Mouse (Mus musculus) gonadal fat pad, adult 2 months (tissue): Measurements from ENCODE around the gene Il6ra. TPM values are rescaled to one million over a fixed set of nuclear protein-coding genes. Genes with fewer than 3 reads are reported as not detected.

Experiments used
- DNase-seq: peaks from one replicate; pipeline ENCODE4 v3.0.0-alpha.2; 2012; ENCODE audit warnings: low read depth
- polyA plus RNA-seq: library from polyadenylated mRNA; depleted of rRNA; stranded (reverse); fragments of >200 nt; gene quantifications from 2 replicates; pipeline ENCODE4 v1.2.3, GENCODE M21; 2012

The Il6ra gene
- polyA plus RNA-seq, 1 experiment = 10.7 TPM

DNA sequence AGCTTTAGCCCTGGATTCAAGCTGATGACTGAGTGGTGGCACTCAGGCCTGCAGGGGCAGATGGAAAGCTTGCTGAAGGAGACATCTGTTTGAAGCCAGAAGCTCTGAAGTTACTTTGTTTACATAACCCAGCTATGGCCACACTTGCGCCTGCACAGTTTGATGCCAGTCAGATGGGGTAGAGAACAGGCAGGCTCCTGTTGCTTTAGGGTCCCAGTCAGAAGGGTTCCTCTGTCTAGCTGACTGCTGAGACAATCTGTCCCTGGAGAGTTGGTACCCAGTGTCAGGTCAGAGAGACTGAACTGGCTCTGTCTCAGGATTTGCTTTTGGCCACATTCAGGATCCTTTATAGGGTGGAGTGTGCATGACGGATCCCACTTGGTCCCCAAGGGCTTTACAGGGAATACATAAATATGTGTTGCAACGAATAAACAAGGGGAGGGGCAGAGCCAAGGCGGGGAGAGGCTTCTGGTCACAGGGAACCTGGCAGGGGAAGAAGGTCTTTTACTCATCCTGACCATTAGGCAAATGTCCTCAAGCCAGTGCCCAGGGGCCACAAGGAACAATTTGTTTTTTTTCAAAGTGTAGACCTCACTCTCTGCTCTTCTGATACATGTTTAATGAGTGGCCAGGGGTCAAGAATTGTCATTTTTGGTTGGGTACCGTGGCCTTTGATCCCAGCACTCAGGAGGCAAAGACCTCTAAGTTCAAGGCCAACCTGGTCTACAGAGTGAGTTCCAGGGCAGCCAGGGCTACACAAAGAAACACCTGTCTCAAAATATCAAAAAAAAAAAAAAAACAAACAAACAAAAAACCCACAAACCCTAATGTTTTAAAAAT lies 3.1 kb downstream of the Il6ra start:
- DNase-seq = no peak

GRCm38 (mm10) chr3:89908836-89909235 lies 4.2 kb downstream of the Il6ra start:
- DNase-seq = no peak

DNA sequence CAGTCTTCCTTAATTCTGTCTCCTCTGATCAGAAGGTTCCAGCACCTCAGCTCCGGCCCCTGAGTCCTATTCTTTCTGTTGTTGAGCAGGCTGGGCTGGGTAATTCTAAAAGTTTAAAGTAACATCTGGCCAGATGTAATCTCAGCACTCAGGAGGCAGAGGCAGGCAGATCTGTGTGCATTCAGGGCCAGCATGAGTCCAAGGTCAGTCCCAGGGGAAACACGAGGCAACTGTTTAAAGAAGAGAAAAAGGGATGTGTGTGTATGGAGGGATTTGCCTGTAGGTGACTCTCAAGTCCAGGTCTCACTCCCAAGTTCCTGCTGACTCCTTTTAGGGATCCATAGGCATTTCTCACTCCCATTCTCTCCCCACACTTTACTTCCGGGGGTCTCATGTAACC lies 5.2 kb downstream of the Il6ra start:
- DNase-seq = no peak

DNA sequence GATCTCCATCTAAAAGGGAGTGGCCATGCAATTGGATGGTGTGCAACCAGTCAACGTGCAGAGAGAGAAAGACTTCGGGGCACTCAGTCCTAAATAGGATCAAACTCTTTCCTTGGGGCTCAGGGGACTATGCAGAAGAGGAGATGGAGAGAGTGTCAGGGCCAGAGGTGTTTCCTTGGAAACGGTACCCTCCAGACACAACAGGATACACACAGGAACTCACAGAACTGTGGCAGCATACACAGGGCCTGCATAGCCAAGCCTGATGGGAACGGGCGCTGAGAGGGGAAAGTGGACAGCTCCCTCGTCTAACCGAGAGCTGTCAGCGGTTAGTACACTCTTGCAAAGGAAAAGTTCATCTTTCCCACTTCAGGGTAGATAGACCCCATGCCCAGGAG lies 13.5 kb downstream of the Il6ra start:
- DNase-seq = no peak

DNA sequence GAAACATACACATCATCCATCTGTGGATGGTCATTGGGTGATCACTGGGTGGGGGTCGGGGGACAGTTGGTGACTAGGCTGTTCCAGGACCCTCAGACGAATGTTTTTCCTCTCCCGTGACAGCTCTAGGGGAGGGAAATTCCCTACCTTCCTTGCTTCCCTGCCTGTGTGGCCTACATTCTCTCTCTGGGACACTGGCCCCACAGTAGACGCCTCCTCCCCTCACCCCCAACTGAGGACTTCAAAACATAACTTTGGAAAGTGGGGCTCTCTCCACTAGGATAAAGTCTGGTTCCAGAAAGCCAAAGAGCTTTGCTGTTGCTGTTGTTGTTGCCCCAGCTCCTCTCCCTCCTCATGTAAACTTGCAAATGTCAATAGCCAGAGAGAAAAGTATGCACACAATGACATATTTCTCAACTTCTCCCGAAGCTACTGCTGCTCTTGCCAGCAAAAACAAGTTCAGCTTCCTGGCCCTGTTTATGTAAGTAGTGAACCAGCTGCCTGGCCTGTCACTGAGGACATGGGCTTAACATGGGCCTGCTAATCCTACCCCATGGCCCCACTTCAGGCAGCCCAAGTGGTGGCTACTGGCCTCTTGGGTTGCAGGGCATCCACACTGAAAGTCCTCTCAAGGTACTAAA lies 14.0 kb downstream of the Il6ra start:
- DNase-seq = peak; percentile 82

DNA sequence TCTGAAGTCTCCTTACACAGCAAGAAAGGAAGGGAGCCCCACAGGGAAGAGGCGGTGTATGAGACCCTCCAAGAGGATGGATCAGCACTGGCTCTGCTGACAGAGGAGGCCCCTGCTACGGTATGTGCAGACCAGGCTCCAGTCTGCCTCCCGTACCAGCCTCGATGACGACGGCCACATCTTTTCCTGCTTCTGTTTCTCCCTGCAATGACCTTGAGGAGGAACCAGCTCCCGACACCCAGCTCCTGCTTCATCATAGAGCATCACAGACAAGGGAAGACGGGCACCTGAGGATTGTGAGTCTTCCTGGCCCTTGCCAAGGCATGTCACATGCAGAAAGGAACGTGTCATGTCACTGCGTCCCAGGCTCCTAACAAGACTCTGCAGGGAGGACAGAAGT lies 15.0 kb downstream of the Il6ra start:
- DNase-seq = no peak

DNA sequence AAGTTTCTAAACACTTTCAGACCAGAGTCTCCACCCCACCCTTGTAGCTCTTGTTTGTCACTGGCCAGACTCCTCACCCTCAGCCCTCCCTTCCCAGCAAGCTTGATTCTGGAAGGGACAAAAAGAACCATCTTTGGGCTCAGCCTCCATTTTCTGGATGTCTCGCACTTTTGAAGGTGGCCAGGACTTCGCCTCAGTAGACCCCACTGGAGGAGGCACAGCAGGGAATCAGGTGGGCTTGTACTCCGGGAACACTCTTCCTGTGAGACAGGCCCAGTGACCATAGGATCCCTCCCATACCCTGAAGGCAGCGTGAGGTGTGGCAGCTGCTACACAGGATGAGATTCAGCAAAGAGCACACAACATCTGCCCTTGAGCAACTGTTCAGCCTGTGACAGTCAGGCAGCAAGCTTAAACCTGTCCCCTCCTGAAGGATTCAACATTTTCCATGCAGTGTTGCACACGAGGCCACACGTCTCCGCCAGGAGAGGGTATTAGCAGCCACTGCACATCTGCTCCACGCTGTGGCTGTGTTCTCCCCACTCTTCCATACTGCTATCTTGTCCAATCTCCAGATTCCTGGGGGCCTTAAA lies 15.7 kb downstream of the Il6ra start:
- no peak for DNase-seq

DNA sequence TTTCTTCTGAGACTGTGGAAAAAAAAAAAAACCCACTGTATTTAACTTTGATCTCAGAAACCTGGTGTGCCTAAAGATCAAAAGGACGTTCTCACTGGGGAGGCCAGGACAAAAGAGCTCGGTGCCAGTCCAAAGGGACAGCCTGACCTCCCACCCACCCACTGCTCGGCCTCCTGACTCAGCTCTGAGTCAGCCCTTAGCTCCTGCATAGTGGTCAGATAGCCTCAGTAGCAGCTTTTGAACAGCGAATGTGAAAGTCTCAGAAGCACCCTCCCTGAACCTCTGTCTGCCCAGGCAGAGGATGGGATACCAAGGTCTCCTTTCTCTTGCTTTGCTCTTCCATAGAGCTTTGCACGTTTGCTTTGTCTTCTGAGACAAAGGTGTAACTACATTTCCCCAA lies 16.4 kb downstream of the Il6ra start:
- no peak for DNase-seq

DNA sequence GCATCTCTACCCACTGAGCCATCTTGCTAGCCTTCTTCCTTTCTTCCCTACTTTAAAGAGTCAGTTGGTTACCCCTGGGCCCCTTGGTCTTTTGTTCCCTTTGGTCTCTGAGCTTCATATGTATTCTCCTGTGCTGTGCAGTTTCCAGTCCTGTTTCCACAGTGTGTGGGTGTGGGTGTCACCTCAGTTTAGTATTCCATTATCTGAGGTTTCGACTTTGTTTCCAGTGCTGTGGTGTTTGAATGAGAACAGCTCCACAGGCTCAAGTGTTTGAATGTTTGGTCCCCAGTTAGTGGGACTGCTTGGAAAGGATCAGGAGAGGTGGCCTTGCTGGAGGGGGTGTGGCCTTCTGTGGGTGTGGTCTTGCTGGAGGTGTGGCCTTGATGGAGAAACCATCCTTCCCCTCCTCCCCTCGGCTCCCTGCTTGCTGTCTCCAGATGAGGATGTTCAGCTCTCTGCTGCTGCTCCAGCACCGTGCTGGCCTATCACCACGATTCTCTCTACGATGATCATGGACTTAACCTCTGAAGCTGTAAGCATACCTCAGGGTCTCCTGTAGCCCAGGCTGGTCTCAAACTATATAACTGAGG lies 20.4 kb downstream of the Il6ra start:
- DNase-seq = no peak

DNA sequence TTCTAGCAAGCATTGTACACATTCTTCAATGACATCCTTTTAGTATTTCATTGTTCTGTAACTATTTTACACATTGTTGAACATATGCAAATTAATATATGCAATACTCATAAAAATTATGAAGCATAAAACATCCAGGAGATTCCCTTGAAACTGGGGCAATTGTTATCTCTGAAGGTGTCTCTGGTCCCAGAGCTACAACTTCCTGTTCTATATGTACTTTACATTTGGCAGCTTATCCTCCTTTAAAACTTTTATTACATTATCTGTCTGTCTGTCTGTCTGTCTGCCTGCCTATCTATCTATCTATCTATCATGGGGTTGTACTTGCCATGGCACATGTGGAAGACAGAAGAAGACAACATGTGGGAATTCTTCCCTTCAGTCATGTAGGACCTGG lies 21.3 kb downstream of the Il6ra start:
- no peak for DNase-seq

GRCm38 (mm10) chr3:89889841-89890430 lies 23.1 kb downstream of the Il6ra start:
- DNase-seq = no peak

GRCm38 (mm10) chr3:89887582-89888230 lies 25.3 kb downstream of the Il6ra start:
- DNase-seq = no peak

DNA sequence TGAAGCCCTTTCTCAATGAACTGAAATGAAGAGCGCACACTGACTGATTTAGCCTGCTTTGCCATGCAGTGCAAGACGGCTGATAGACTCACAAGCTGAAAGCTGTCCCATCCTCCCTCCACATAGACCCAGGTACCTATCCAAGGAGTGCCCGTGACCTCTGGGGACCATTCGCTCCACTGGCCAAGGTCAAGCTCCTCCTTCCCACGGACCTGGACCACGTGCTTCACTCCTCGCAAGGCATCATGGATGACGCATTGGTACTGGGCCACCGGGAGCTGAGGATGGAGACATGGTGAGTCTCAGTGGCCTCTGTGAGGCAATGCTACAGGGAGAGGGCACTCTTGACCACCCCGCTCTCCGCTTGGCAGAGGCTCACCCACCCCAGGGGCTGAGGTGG lies 27.2 kb downstream of the Il6ra start:
- no peak for DNase-seq

DNA sequence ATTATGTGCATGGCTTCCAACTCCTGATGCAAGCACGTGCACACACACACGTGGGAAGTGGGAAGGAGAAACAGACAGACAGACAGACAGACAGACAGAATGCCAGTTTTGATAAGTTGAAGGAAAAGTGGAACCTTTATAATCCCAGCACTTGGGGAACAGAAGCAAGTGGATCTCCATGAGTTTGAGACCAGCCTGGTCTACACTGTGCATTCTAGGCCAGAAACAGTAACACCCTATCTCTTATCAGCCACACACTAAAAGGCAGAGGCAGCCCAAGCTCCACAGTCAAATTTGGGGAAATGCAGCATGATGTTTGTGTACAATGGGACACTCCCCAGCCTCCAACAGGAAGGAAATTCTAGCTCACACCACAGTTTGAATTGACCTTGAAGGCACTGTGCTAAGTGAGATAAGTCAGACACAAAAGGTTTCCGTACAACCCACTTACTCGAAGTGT lies 29.4 kb downstream of the Il6ra start:
- no peak for DNase-seq

DNA sequence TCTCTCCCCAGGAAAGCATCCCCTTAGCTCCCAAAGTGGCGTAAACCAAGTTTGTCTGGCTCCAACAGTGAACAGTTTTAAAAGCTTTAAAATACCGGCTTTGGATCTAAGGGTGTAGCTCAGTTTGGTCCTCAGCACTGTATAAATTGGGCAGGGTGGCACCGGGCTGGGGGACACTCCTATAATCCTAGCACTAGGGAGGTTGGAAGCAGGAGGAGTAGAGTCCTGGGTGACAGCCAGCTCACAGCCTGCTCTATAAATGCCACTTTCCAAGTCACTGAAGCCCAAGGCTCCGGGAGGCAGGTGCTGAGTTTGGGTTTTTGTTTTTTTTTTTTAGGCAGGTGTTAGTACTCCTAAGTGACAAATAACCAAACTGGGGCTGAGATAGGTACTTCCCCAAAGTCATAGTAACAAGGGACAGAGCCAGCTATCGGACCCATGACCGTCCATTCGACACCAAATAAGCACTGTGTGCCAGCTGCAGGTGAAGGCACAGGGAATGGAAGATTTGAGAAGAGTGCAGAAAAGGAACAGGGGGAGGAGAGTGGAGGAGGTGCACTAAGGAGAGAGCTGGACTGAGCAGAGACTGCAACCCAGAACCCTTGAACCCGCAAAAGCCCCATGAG lies 30.3 kb downstream of the Il6ra start:
- DNase-seq = no peak

DNA sequence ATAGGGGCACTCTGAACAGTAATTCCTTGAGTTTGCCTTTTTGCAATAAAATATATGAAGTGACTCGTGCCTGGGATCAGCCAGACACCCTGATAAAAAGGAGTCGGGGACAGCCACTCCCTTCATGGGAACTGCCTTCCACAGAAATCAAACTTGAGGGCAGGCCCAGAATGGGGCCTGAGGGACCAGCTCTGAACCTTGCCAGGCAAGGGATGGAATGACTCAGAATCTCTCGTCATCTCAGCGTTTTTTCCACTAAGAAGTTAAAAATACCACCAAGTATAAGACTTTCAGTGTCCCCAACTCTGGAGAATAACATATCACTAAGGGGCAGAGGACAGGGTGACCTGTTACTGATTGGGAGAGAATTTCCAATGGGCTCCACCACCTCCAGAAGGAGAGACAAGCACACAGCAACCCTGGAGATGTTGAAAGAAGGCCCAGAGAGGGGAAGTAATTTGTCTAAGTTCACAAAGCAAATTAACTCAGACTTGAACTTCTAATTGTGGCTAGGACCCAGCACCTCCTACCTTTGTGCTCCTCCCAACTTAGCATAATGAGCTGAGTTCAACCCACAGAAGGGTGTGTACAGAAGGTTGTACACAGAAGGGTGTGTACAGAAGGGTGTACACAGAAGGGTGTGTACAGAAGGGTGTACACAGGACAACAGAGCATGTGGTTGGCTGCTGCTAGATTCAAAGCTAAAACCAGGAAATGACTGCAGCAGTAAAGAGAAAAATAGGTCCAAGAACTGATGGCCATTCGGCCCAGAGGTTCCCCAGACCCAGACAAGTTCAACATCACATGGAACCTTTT lies 32.8 kb downstream of the Il6ra start:
- DNase-seq = no peak

DNA sequence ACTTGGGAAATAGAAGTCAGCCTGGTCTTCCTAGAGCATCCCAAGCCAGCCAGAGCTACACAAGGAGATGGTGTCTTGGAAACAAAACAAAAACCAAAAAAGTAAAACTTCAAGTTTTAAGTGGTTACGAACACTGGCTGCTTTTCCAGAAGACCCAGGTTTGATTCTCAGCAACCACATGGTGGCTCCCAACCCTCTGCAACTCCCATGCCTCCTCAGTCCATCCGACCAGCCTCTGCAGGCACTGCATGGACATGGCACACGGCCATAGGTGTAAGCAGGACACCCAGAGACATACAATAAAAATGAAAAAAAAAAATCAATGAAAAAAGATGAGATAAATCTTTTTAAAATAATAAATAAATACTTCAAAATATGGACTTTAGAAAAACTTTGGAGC lies 33.7 kb downstream of the Il6ra start:
- no peak for DNase-seq

DNA sequence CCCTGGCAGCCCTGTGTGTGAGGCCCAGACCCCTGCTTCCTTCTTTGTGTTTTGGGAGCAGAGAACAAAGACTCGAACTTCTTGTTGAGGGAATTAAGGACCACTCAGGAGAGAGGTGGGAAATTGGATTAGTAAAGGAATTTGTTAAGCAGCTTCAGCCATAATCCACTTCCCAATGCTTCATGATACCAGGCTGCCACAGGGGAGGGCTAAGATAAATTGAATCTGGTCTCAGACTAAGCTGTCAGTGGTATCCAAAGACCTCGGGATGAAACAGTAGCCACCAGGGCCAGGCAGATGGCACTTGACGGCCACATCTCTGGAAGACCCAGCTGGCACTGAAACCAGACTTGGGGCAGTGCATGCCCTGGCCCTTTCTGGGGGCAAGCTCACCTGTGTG lies 34.5 kb downstream of the Il6ra start:
- DNase-seq = no peak

- DNase-seq = no peak
These were observed 35.9 kb downstream of the Il6ra start for GRCm38 (mm10) chr3:89877129-89877528.

DNA sequence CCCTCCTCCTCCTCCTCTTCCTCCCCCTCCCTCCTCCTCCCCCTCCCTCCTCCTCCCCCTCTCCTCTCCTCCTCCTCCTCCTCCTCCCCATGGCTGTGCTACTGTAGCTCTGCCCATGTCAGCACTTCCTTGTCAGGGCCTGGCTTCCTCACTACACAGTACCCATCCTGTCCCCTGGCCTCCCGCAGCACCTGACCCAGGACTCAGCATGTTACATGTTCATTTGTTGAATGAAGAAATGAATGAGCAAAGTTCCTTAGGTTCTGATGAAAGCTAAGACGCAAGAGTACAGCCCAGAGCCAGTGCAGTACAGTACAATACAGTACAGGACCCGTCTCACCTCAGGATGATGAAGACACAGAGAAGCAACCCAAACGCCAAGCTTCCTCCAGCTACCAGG lies 36.5 kb downstream of the Il6ra start:
- DNase-seq = no peak
